Mouse (Mus musculus) heart, postnatal 0 days (tissue): Measurements from ENCODE around the gene Akr1b10.

Source experiments
- CTCF ChIP-seq: IDR thresholded peaks from 2 replicates; pipeline ENCODE4 v1.5.1; 2016; ENCODE audit warnings: antibody characterized with exemption, control low read depth, low read depth
- EP300 ChIP-seq: IDR thresholded peaks from 2 replicates; pipeline ENCODE4 v1.6.1; 2016; ENCODE audit warnings: antibody characterized with exemption, low read depth

GRCm38 (mm10) chr6:34412688-34413087 lies 28.7 kb downstream of the Akr1b10 start:
- TF ChIP-seq CTCF (no peak), EP300 (no peak)
